Mouse (Mus musculus) ES-E14 (cell line): ENCODE measurements around the gene Psma6.

Experiments
- HCFC1 ChIP-seq: IDR thresholded peaks from 2 replicates; pipeline ENCODE4 v1.6.1; 2012; ENCODE audit warnings: low read length, inconsistent platforms, borderline replicate concordance; ENCODE audit not compliant: insufficient read depth
- MAFK ChIP-seq: IDR thresholded peaks from 2 replicates; pipeline ENCODE4 v1.6.1; 2014; ENCODE audit warnings: mild to moderate bottlenecking, low read depth, low read length, inconsistent platforms; ENCODE audit not compliant: insufficient read depth
- ZNF384 ChIP-seq: IDR thresholded peaks from 2 replicates; pipeline ENCODE4 v1.6.1; 2012; ENCODE audit warnings: low read depth, low read length, inconsistent platforms

DNA sequence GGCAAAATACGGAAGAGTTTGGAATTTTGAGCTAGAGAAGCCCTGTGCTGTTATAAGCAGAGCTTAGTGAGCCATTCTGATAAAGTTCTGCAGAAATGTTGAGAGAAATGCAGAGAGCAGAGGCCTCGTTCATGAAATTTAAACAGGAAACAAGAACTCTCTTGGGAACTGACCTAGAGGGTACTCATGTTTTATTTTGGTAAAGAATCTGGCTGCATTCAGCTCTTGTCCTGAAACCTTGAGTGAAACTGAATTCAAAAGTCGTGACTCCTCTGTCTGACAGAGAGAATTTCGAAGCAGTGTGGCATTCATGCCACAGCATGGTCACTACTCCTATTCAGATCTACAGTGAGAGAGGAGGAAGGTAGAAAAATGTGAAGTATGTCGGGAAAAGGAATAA lies 68.8 kb downstream of the Psma6 start:
- TF ChIP-seq HCFC1, result no peak
- no peak for TF ChIP-seq ZNF384
- no peak for TF ChIP-seq MAFK
